ENCODE assay signal across 8 mouse cellular contexts in genomic region chr9:21846755-21847341, GRCm38 (mm10). TPM values are rescaled to one million over a fixed set of nuclear protein-coding genes. Genes with fewer than 3 reads are reported as not detected.
DNase-seq lines count a peak whose midpoint lies in the region; ATAC-seq and TF ChIP-seq lines count a peak whose summit lies in the region.

No protein-coding gene starts in this region.

- H3K36me3 ChIP-seq in intestine, embryonic 16.5 days (ENCODE audit: control insufficient read depth, insufficient read depth, low read length): 0 out of 2 replicates have a peak, but pooled peaks cover 2% of the 10 kb centered on the region
- no peaks in the 10 kb centered on the region for H3K36me3 ChIP-seq in liver, embryonic 16.5 days (ENCODE audit: control insufficient read depth, insufficient read depth)
- peaks cover 17% of the 10 kb centered on the region; the same call in 1 of the 2 replicates for H3K36me3 ChIP-seq in stomach, embryonic 14.5 days (ENCODE audit: control insufficient read depth, insufficient read depth, low read length)

- TF ChIP-seq CTCF in left cerebral cortex, adult 2 months (IDR thresholded peaks at IDR 0.05): no peak

- no peaks in the 10 kb centered on the region for H3K27me3 ChIP-seq in intestine, embryonic 16.5 days (replicated peaks; ENCODE audit: control insufficient read depth, insufficient read depth, low read length)
- no peaks in the 10 kb centered on the region for H3K27me3 ChIP-seq in liver, embryonic 16.5 days (ENCODE audit: control insufficient read depth, insufficient read depth, low read depth, low read length)
- no peaks in the 10 kb centered on the region for H3K27me3 ChIP-seq in stomach, embryonic 14.5 days (ENCODE audit: control insufficient read depth, insufficient read depth, low read length)

- H3K4me1 ChIP-seq in intestine, embryonic 16.5 days (ENCODE audit: control insufficient read depth, insufficient read depth, low read length): peaks cover 30% of the 10 kb centered on the region
- peaks cover 3% of the 10 kb centered on the region; the same call in 1 of the 2 replicates for H3K4me1 ChIP-seq in liver, embryonic 16.5 days (ENCODE audit: control insufficient read depth, low read depth, low read length)
- H3K4me1 ChIP-seq in stomach, embryonic 14.5 days (ENCODE audit: control insufficient read depth, insufficient read depth, low read length): peaks cover 41% of the 10 kb centered on the region; the same call in 1 of the 2 replicates

- peak overlapping the region; percentile 41 for H3K4me2 ChIP-seq in intestine, embryonic 16.5 days (ENCODE audit: low read depth, low read length)
- no peak overlapping the region for H3K4me2 ChIP-seq in liver, embryonic 16.5 days (ENCODE audit: low read depth, low read length)
- peak overlapping the region; percentile 54 for H3K4me2 ChIP-seq in stomach, embryonic 14.5 days (replicated peaks; ENCODE audit: low read depth, low read length)

- ATAC-seq in intestine, embryonic 16.5 days: peak; percentile 72
- peak; percentile 44; the same call in 1 of the 2 replicates for ATAC-seq in liver, embryonic 16.5 days (ENCODE audit: low read depth)
- ATAC-seq in stomach, embryonic 14.5 days (ENCODE audit: insufficient number of reproducible peaks, insufficient read depth, low FRiP score, low read depth): peak; percentile 74

- DNase-seq in left cerebral cortex, adult 2 months (ENCODE audit: extremely low spot score in 1 of 2, low spot score in 2 of 2): no peak
- DNase-seq in left cerebral cortex, adult 11 months (ENCODE audit: low spot score): no peak
- peak; percentile 53 to 56 for DNase-seq in gastrocnemius, postnatal 36 days
- DNase-seq in right cerebral cortex, adult 2 months (ENCODE audit: low spot score in 2 of 2): no peak
- no peak for DNase-seq in thymus, postnatal 0 days (ENCODE audit: low spot score)

- H3K9ac ChIP-seq in intestine, embryonic 16.5 days (ENCODE audit: low read depth, low read length): peak overlapping the region; percentile 59
- H3K9ac ChIP-seq in liver, embryonic 16.5 days (ENCODE audit: low read depth, low read length): no peak overlapping the region
- peak overlapping the region; percentile 38 for H3K9ac ChIP-seq in stomach, embryonic 14.5 days (replicated peaks; ENCODE audit: low read depth, low read length)

- H3K9me3 ChIP-seq in intestine, embryonic 16.5 days (ENCODE audit: control insufficient read depth, low read length): no peaks in the 10 kb centered on the region
- H3K9me3 ChIP-seq in liver, embryonic 16.5 days (replicated peaks; ENCODE audit: control insufficient read depth, low read length): no peaks in the 10 kb centered on the region
- no peaks in the 10 kb centered on the region for H3K9me3 ChIP-seq in stomach, embryonic 14.5 days (ENCODE audit: control insufficient read depth, low read depth, low read length)

- H3K4me3 ChIP-seq in left cerebral cortex, adult 2 months: no peak overlapping the region
- H3K4me3 ChIP-seq in intestine, embryonic 16.5 days (ENCODE audit: low read length): peak overlapping the region; percentile 26
- H3K4me3 ChIP-seq in liver, embryonic 16.5 days (ENCODE audit: low read depth, low read length): no peak overlapping the region
- H3K4me3 ChIP-seq in stomach, embryonic 14.5 days (ENCODE audit: low read depth, low read length): peak overlapping the region; percentile 24; the same call in 1 of the 2 replicates

- H3K27ac ChIP-seq in left cerebral cortex, adult 2 months: peak overlapping the region; percentile 64; the same call in 1 of the 2 replicates
- H3K27ac ChIP-seq in intestine, embryonic 16.5 days (ENCODE audit: low read length): peak overlapping the region; percentile 86
- H3K27ac ChIP-seq in liver, embryonic 16.5 days (ENCODE audit: low read length): peak overlapping the region; percentile 33; the same call in 1 of the 2 replicates
- peak overlapping the region; percentile 94 for H3K27ac ChIP-seq in stomach, embryonic 14.5 days (ENCODE audit: low read length)

- intact Hi-C loops in left cerebral cortex, adult 2 months (cut with DNase I): no loop called here
- intact Hi-C loops in gastrocnemius, postnatal 36 days (cut with DNase I): no loop called here

- WGBS in intestine, embryonic 16.5 days: 36% methylated on average over 11 of the region's 11 CpGs
- 34% methylated on average over 11 of the region's 11 CpGs for WGBS in liver, embryonic 16.5 days (ENCODE audit: insufficient replicate concordance)
- WGBS in stomach, embryonic 14.5 days: 9% methylated on average over 11 of the region's 11 CpGs

RNA-seq across cellular contexts. Expression of gene Dock6, which starts 5.6 kb away (rescaled TPM):
- total RNA-seq in left cerebral cortex, adult 2 months (2021): 10 to 100 TPM; 15.8 to 18.1 TPM
- total RNA-seq in gastrocnemius, postnatal 36 days (2021): 10 to 100 TPM; 10.1 to 12.5 TPM
- 23.3 and 24.7 TPM in 2 replicates for polyA plus RNA-seq in intestine, embryonic 16.5 days (2015; fragmentation: Nextera tagmentation; extraction: Ambion mirVana)
- 5.0 and 5.3 TPM in 2 replicates for polyA plus RNA-seq in liver, embryonic 16.5 days (2015; fragmentation: Nextera tagmentation; extraction: Ambion mirVana)
- polyA plus RNA-seq in stomach, embryonic 14.5 days (2014; fragmentation: Nextera tagmentation; extraction: Ambion mirVana): 39.8 and 45.1 TPM in 2 replicates
- polyA plus RNA-seq in thymus, postnatal 0 days (2015; fragmentation: Nextera tagmentation; extraction: Ambion mirVana): 5.3 and 5.9 TPM in 2 replicates

RNA-seq across cellular contexts. Expression of gene Angptl8, which starts 11.5 kb away (rescaled TPM):
- not detected for total RNA-seq in left cerebral cortex, adult 2 months (2021)
- total RNA-seq in gastrocnemius, postnatal 36 days (2021): not detected
- polyA plus RNA-seq in intestine, embryonic 16.5 days (2015; fragmentation: Nextera tagmentation; extraction: Ambion mirVana): 17.3 and 18.4 TPM in 2 replicates
- 51.1 and 55.7 TPM in 2 replicates for polyA plus RNA-seq in liver, embryonic 16.5 days (2015; fragmentation: Nextera tagmentation; extraction: Ambion mirVana)
- polyA plus RNA-seq in stomach, embryonic 14.5 days (2014; fragmentation: Nextera tagmentation; extraction: Ambion mirVana): 2.8 and 2.9 TPM in 2 replicates
- polyA plus RNA-seq in thymus, postnatal 0 days (2015; fragmentation: Nextera tagmentation; extraction: Ambion mirVana): 0.16 TPM in 1 of 2 replicates, not detected in the other

RNA-seq across cellular contexts. Expression of gene Kank2, which starts 48.3 kb away (rescaled TPM):
- total RNA-seq in left cerebral cortex, adult 2 months (2021): 1 to 10 TPM; 8.5 to 8.8 TPM
- total RNA-seq in gastrocnemius, postnatal 36 days (2021): 10 to 100 TPM; 12.7 to 13.3 TPM
- polyA plus RNA-seq in intestine, embryonic 16.5 days (2015; fragmentation: Nextera tagmentation; extraction: Ambion mirVana): 9.7 and 9.9 TPM in 2 replicates
- polyA plus RNA-seq in liver, embryonic 16.5 days (2015; fragmentation: Nextera tagmentation; extraction: Ambion mirVana): 3.8 and 5.0 TPM in 2 replicates
- 10.3 and 10.4 TPM in 2 replicates for polyA plus RNA-seq in stomach, embryonic 14.5 days (2014; fragmentation: Nextera tagmentation; extraction: Ambion mirVana)
- 1.8 and 2.0 TPM in 2 replicates for polyA plus RNA-seq in thymus, postnatal 0 days (2015; fragmentation: Nextera tagmentation; extraction: Ambion mirVana)

Comparison
In these comparisons a context has a peak if more than half of its experiments do, and no peak if none do; other contexts are left out.
1. DNase-seq: peak in gastrocnemius, postnatal 36 days (2 of 2); none in left cerebral cortex, adult 2 months (0 of 2), left cerebral cortex, adult 11 months (single experiment), right cerebral cortex, adult 2 months (0 of 2) and thymus, postnatal 0 days (single experiment).
2. H3K27ac ChIP-seq: peak in every context shown above with its lines; median percentile 94 in stomach, embryonic 14.5 days; 86 in intestine, embryonic 16.5 days; 64 in left cerebral cortex, adult 2 months; 33 in liver, embryonic 16.5 days.
3. H3K4me3 ChIP-seq: peak in intestine, embryonic 16.5 days (single experiment) and stomach, embryonic 14.5 days (single experiment); none in left cerebral cortex, adult 2 months (single experiment) and liver, embryonic 16.5 days (single experiment).
4. Peak in every context shown above with its lines, with median percentiles within 50 percentile points of each other: ATAC-seq.